Mouse (Mus musculus): ENCODE measurements around the gene Ppp1r18. TPM values are rescaled to one million over a fixed set of nuclear protein-coding genes. Genes with fewer than 3 reads are reported as not detected.

The Ppp1r18 gene
- polyA plus RNA-seq, 1 experiment from 2014 or later, result 19.4 TPM

- H3K4me3 ChIP-seq (ENCODE audit: control insufficient read depth in 1 of 2, insufficient read depth in 1 of 2, low read depth in 1 of 2, low read length in 2 of 2), result peak overlapping the region; percentile 75 to 91
- ATAC-seq (ENCODE audit: insufficient number of reproducible peaks, insufficient read depth, low FRiP score, low read depth), result no peak
- whole genome bisulfite sequencing, result under 1% methylated on average over 11 of the region's 11 CpGs
- peak overlapping the region; percentile 88 for H3K4me2 ChIP-seq (ENCODE audit: low read length)
- H3K27me3 ChIP-seq (ENCODE audit: control insufficient read depth, insufficient read depth, low read length), result no peaks in the 10 kb centered on the region
- H3K9ac ChIP-seq (ENCODE audit: low read length), result peak overlapping the region; percentile 97
- H3K27ac ChIP-seq (replicated peaks in 1 of 2; ENCODE audit: control insufficient read depth in 1 of 2, insufficient read depth in 1 of 2, low read depth in 2 of 2, low read length in 2 of 2), result peak overlapping the region; percentile 96 to 100
- H3K9me3 ChIP-seq (ENCODE audit: control insufficient read depth, low read length), result no peaks in the 10 kb centered on the region
- peaks cover 6 to 36% of the 10 kb centered on the region in 2 experiments for H3K4me1 ChIP-seq (ENCODE audit: control insufficient read depth in 2 of 2, insufficient read depth in 2 of 2, low read length in 2 of 2)
- H3K36me3 ChIP-seq (ENCODE audit: control insufficient read depth, insufficient read depth, low read length), result peaks cover 24% of the 10 kb centered on the region
Measured at GRCm38 (mm10) chr17:35918276-35919059, 53.1 kb downstream of the Ppp1r18 start.

DNA sequence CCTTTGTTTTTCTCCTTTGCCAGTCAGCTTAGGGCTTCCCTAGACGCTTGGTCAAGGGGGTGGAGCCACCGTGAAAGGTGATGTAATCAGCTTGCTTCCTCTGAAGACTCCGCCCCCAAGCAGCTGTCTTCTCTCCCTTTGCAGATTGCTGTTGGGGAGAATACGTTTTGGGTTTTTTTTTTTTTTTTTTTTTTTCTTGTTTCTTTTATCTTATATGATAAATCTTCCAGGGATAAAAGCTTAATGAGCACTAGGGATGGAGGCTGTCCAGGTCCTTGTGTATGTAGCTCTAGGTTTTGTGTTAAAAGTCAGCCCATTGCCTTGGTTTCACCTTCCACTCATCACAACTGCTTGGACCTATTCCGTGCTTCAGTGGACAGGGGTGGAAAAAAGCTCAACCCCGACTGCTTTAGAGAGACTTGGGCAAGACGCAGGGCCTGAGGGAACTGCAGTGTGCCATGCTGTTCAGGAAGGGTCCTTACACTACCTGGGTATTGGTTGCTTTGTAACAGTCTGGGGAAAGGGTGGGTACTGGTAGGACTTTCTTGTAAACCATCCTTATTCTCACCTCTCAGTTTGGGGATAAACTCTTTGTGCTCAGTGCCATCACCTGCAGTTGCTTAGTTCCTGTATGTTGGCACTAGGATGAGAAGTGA lies 53.8 kb downstream of the Ppp1r18 start:
- peak overlapping the region; percentile 88 for H3K4me2 ChIP-seq (ENCODE audit: low read length)
- H3K4me3 ChIP-seq (ENCODE audit: control insufficient read depth in 1 of 2, insufficient read depth in 1 of 2, low read depth in 1 of 2, low read length in 2 of 2), result peak overlapping the region; percentile 66 to 75
- H3K27ac ChIP-seq (replicated peaks in 1 of 2; ENCODE audit: control insufficient read depth in 1 of 2, insufficient read depth in 1 of 2, low read depth in 2 of 2, low read length in 2 of 2), result peak overlapping the region; percentile 96 to 100
- peak overlapping the region; percentile 97 for H3K9ac ChIP-seq (ENCODE audit: low read length)
- peaks cover 6 to 36% of the 10 kb centered on the region in 2 experiments for H3K4me1 ChIP-seq (ENCODE audit: control insufficient read depth in 2 of 2, insufficient read depth in 2 of 2, low read length in 2 of 2)
- H3K27me3 ChIP-seq (ENCODE audit: control insufficient read depth, insufficient read depth, low read length), result no peaks in the 10 kb centered on the region
- no peaks in the 10 kb centered on the region for H3K9me3 ChIP-seq (ENCODE audit: control insufficient read depth, low read length)
- H3K36me3 ChIP-seq (ENCODE audit: control insufficient read depth, insufficient read depth, low read length), result peaks cover 24% of the 10 kb centered on the region
- peak; percentile 28 for ATAC-seq (ENCODE audit: insufficient number of reproducible peaks, insufficient read depth, low FRiP score, low read depth)
- WGBS, result 9% methylated on average over 7 of the region's 7 CpGs

DNA sequence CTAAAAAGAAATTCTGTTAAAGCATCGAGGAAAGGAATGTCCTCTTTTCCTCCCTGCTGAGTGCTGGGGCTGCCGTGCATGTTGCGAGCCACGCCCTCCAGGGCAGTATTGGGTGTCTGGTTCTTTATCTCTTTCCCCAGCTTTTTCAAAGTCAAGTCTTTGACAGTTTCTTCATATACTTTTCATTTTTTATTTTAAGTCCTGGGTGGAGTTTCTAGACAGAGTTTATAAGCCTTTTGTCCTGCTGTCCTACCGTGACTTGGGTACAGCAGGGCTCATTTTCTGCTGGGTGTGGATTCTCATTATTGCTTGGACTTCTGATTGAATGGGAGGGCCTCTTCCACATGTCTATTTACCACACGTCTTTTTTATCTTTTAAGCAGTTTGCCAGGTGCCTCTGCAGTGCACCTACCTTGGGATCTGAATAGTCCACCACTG lies 54.5 kb downstream of the Ppp1r18 start:
- H3K4me1 ChIP-seq (ENCODE audit: control insufficient read depth in 2 of 2, insufficient read depth in 2 of 2, low read length in 2 of 2), result peaks cover 6 to 34% of the 10 kb centered on the region in 2 experiments
- peak overlapping the region; percentile 96 to 100 for H3K27ac ChIP-seq (replicated peaks in 1 of 2; ENCODE audit: control insufficient read depth in 1 of 2, insufficient read depth in 1 of 2, low read depth in 2 of 2, low read length in 2 of 2)
- H3K4me2 ChIP-seq (ENCODE audit: low read length), result peak overlapping the region; percentile 88
- no peaks in the 10 kb centered on the region for H3K9me3 ChIP-seq (ENCODE audit: control insufficient read depth, low read length)
- ATAC-seq (ENCODE audit: insufficient number of reproducible peaks, insufficient read depth, low FRiP score, low read depth), result no peak
- 40% methylated on average over 6 of the region's 6 CpGs for WGBS
- H3K27me3 ChIP-seq (ENCODE audit: control insufficient read depth, insufficient read depth, low read length), result no peaks in the 10 kb centered on the region
- H3K9ac ChIP-seq (ENCODE audit: low read length), result peak overlapping the region; percentile 64
- 0 out of 4 replicates have a peak overlapping the region, but pooled peaks of 1 of the 2 experiments have one; percentile 75 for H3K4me3 ChIP-seq (ENCODE audit: control insufficient read depth in 1 of 2, insufficient read depth in 1 of 2, low read depth in 1 of 2, low read length in 2 of 2)
- H3K36me3 ChIP-seq (ENCODE audit: control insufficient read depth, insufficient read depth, low read length), result peaks cover 26% of the 10 kb centered on the region

- H3K4me3 ChIP-seq (ENCODE audit: control insufficient read depth in 1 of 2, insufficient read depth in 1 of 2, low read depth in 1 of 2, low read length in 2 of 2), result no peak overlapping the region
- H3K4me1 ChIP-seq (ENCODE audit: control insufficient read depth in 2 of 2, insufficient read depth in 2 of 2, low read length in 2 of 2), result peaks cover 6 to 29% of the 10 kb centered on the region in 2 experiments
- ATAC-seq (ENCODE audit: insufficient number of reproducible peaks, insufficient read depth, low FRiP score, low read depth), result no peak
- peak overlapping the region; percentile 88; the same call in 1 of the 2 replicates for H3K4me2 ChIP-seq (ENCODE audit: low read length)
- 50% methylated on average over 1 of the region's 1 CpGs for WGBS
- peaks cover 31% of the 10 kb centered on the region for H3K36me3 ChIP-seq (ENCODE audit: control insufficient read depth, insufficient read depth, low read length)
- H3K27ac ChIP-seq (replicated peaks in 1 of 2; ENCODE audit: control insufficient read depth in 1 of 2, insufficient read depth in 1 of 2, low read depth in 2 of 2, low read length in 2 of 2), result peak overlapping the region; percentile 96 to 100
- no peaks in the 10 kb centered on the region for H3K27me3 ChIP-seq (ENCODE audit: control insufficient read depth, insufficient read depth, low read length)
- H3K9me3 ChIP-seq (ENCODE audit: control insufficient read depth, low read length), result no peaks in the 10 kb centered on the region
- peak overlapping the region; percentile 64 for H3K9ac ChIP-seq (ENCODE audit: low read length)
Measured at GRCm38 (mm10) chr17:35920384-35920783, 55.0 kb downstream of the Ppp1r18 start.

GRCm38 (mm10) chr17:35920862-35921562 lies 55.6 kb downstream of the Ppp1r18 start:
- H3K9ac ChIP-seq (ENCODE audit: low read length), result no peak overlapping the region

DNA sequence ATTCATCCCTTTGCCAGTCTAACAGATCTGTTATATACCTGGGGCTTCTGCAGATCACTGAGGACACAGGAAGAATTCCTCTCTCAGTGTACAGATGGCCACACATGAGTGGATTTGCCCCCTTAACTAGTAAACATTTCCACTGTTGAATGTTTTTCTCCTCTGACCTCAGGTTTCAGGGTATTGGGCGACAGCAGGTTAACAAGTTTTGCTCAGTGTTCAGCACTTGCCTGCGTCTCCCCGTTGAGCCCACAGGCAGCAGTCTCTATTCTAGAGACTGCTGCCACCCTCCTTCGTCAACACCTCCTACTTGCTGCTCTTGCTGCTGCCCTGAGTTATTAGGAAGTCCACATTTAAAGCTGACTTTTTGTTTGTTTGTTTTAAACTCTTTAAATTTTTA lies 56.3 kb downstream of the Ppp1r18 start:
- Histone ChIP-seq H3K9me3 (ENCODE audit: control insufficient read depth, low read length) (no peaks in the 10 kb centered on the region), H3K36me3 (ENCODE audit: control insufficient read depth, insufficient read depth, low read length) (peaks cover 45% of the 10 kb centered on the region), H3K4me3 (ENCODE audit: control insufficient read depth in 1 of 2, insufficient read depth in 1 of 2, low read depth in 1 of 2, low read length in 2 of 2) (no peak overlapping the region), H3K4me2 (ENCODE audit: low read length) (no peak overlapping the region), H3K27ac (replicated peaks in 1 of 2; ENCODE audit: control insufficient read depth in 1 of 2, insufficient read depth in 1 of 2, low read depth in 2 of 2, low read length in 2 of 2) (no peak overlapping the region), H3K4me1 (ENCODE audit: control insufficient read depth in 2 of 2, insufficient read depth in 2 of 2, low read length in 2 of 2) (peaks cover 5 to 27% of the 10 kb centered on the region in 2 experiments), H3K9ac (ENCODE audit: low read length) (no peak overlapping the region), H3K27me3 (ENCODE audit: control insufficient read depth, insufficient read depth, low read length) (no peaks in the 10 kb centered on the region)
- WGBS, result 68% methylated on average over 4 of the region's 4 CpGs
- ATAC-seq (ENCODE audit: insufficient number of reproducible peaks, insufficient read depth, low FRiP score, low read depth), result no peak

More at GRCm38 (mm10) chr17:35920862-35921562, 55.6 kb downstream of the Ppp1r18 start:
- Histone ChIP-seq H3K4me2 (ENCODE audit: low read length) (no peak overlapping the region), H3K9me3 (ENCODE audit: control insufficient read depth, low read length) (no peaks in the 10 kb centered on the region), H3K4me3 (ENCODE audit: control insufficient read depth in 1 of 2, insufficient read depth in 1 of 2, low read depth in 1 of 2, low read length in 2 of 2) (no peak overlapping the region), H3K27me3 (ENCODE audit: control insufficient read depth, insufficient read depth, low read length) (no peaks in the 10 kb centered on the region), H3K4me1 (ENCODE audit: control insufficient read depth in 2 of 2, insufficient read depth in 2 of 2, low read length in 2 of 2) (peaks cover 5 to 27% of the 10 kb centered on the region in 2 experiments), H3K36me3 (ENCODE audit: control insufficient read depth, insufficient read depth, low read length) (peaks cover 38% of the 10 kb centered on the region), H3K27ac (replicated peaks in 1 of 2; ENCODE audit: control insufficient read depth in 1 of 2, insufficient read depth in 1 of 2, low read depth in 2 of 2, low read length in 2 of 2) (peak overlapping the region in 1 of 2 experiments; percentile 96; a peak in 2 of 4 replicates)
- 72% methylated on average over 5 of the region's 5 CpGs for WGBS
- no peak for ATAC-seq (ENCODE audit: insufficient number of reproducible peaks, insufficient read depth, low FRiP score, low read depth)

DNA sequence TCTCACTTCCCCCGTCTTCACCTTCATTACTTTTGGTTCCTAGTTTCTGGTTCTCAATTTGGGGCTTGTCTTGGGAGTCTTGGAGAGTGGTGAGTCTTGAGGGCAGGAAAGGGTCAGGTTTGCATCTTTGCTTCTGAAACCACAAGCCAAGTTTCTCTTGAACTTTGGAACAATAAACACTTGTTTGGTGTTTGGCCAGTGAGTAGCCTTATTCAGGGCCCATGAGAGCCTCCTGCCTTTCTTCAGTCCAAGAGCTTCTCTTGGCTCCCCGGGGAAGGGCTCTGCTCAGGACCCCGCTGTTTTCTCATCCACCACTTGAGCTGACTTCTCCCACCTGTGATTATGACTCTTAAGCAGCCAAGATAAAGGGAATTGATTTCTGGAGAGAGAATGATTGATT lies 57.2 kb downstream of the Ppp1r18 start:
- Histone ChIP-seq H3K36me3 (ENCODE audit: control insufficient read depth, insufficient read depth, low read length) (peaks cover 48% of the 10 kb centered on the region), H3K27me3 (ENCODE audit: control insufficient read depth, insufficient read depth, low read length) (no peaks in the 10 kb centered on the region), H3K9ac (ENCODE audit: low read length) (no peak overlapping the region), H3K4me2 (ENCODE audit: low read length) (no peak overlapping the region), H3K4me1 (ENCODE audit: control insufficient read depth in 2 of 2, insufficient read depth in 2 of 2, low read length in 2 of 2) (peaks cover 5 to 27% of the 10 kb centered on the region in 2 experiments), H3K9me3 (ENCODE audit: control insufficient read depth, low read length) (no peaks in the 10 kb centered on the region), H3K4me3 (ENCODE audit: control insufficient read depth in 1 of 2, insufficient read depth in 1 of 2, low read depth in 1 of 2, low read length in 2 of 2) (no peak overlapping the region), H3K27ac (replicated peaks in 1 of 2; ENCODE audit: control insufficient read depth in 1 of 2, insufficient read depth in 1 of 2, low read depth in 2 of 2, low read length in 2 of 2) (no peak overlapping the region)
- WGBS, result 85% methylated on average over 3 of the region's 3 CpGs
- ATAC-seq (ENCODE audit: insufficient number of reproducible peaks, insufficient read depth, low FRiP score, low read depth), result no peak

Data from heart, embryonic 14.5 days (tissue).